Mouse (Mus musculus): ENCODE data around the gene Prim2. TPM values are rescaled to one million over a fixed set of nuclear protein-coding genes. Genes with fewer than 3 reads are reported as not detected.

The Prim2 gene
- polyA plus RNA-seq, 1 experiment from 2014 or later = 32.2 TPM

DNA sequence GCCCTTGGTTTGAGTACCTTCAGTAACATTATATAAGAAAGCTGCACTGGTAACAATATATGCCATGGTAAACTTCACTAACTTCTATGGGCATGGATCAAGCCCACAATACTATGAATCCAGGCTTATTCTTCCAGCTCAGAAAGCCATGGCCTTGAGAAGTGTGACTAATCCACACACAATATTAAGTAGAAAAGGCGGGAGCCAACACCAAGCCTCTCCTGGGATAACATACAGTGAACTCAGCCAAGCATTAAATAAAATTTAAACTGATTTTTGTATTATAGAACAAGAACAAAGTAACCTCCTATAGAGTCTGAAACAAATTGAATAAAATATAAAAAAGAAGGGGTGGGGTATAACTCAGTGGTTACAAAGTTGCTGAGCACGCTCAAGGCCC is 74.6 kb downstream of the Prim2 start:
- Histone ChIP-seq H3K27me3 (replicated peaks) (no peaks in the 10 kb centered on the region), H3K9me3 (peaks cover 10% of the 10 kb centered on the region), H3K27ac (no peak overlapping the region), H3K4me2 (replicated peaks) (no peak overlapping the region), H3K4me1 (no peaks in the 10 kb centered on the region; the same call in 1 of the 2 replicates), H3K36me3 (no peaks in the 10 kb centered on the region), H3K9ac (no peak overlapping the region), H3K4me3 (no peak overlapping the region)
- WGBS = 50% methylated on average over 2 of the region's 2 CpGs
- ATAC-seq (ENCODE audit: low FRiP score, low read depth) = no peak

DNA sequence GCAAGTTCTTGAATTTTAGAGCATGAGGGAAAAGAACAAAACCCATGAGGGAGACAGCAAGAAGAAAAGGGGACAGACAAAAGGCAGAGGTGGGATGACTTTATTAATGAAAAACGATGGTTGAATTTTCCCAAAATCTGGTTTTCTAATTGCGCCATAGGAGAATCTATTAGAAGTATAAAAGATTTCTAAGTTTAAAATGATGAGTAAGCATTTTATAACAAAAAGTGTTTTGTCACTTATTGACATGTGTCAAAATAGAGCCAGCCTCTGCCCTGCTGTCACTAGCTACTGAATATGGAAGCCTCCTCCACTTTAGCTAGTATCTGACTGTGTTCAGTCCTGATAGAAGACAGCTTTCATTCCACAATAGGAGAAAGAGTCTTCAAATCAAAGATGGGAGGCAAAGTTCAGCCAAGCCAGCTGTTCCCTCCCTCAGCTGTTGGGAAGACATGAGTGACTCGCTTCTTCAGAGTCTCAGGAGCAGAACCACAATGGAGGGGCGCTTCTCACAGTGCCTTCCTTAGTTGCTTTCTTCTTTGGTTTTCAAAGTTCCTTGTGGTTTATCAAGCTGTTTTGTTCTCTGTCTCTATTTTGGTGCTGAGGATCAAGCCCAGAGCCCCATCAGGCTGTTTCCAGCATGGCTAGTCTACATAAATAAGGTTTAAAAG is 75.7 kb downstream of the Prim2 start:
- H3K4me2 ChIP-seq (replicated peaks) = no peak overlapping the region
- no peaks in the 10 kb centered on the region for H3K27me3 ChIP-seq (replicated peaks)
- H3K9ac ChIP-seq = no peak overlapping the region
- H3K36me3 ChIP-seq = no peaks in the 10 kb centered on the region
- no peak for ATAC-seq (ENCODE audit: low FRiP score, low read depth)
- H3K4me3 ChIP-seq = no peak overlapping the region
- H3K27ac ChIP-seq = no peak overlapping the region
- peaks cover 10% of the 10 kb centered on the region for H3K9me3 ChIP-seq
- no peaks in the 10 kb centered on the region; the same call in 1 of the 2 replicates for H3K4me1 ChIP-seq
- 94% methylated on average over 4 of the region's 4 CpGs for WGBS

DNA sequence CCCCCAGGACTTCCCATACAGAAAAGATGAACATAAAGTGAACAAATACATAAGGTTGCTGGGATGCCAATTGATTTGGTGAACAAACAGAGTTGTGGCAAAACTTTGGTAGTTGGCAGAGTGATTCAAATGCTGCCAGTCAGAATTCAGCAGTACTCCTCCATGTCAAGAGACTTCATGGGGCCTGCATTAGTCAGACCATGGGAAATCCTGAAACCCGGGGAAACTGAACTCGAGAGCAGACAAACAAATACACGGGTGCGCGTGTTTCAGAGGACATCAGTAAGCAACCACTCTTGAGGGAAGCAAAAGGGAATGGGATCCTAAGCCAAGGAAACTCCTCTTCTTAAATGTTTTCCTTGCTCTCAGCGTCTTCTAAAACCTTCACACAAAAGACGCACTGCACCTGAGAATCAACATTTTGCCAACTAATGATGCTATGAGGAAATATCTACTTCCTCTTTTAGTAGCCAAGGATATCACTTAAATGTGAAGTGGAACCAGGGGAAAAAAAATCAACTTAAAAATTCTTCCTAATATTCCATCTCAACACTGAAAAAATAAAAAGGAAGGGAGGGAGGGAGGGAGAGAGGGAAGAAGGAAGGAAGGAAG is 77.5 kb downstream of the Prim2 start:
- Histone ChIP-seq H3K4me3 (no peak overlapping the region), H3K4me1 (no peaks in the 10 kb centered on the region; the same call in 1 of the 2 replicates), H3K36me3 (no peaks in the 10 kb centered on the region), H3K27ac (no peak overlapping the region), H3K9ac (no peak overlapping the region), H3K4me2 (replicated peaks) (no peak overlapping the region), H3K9me3 (no peaks in the 10 kb centered on the region), H3K27me3 (replicated peaks) (no peaks in the 10 kb centered on the region)
- ATAC-seq (ENCODE audit: low FRiP score, low read depth) = no peak
- WGBS = 95% methylated on average over 7 of the region's 7 CpGs

DNA sequence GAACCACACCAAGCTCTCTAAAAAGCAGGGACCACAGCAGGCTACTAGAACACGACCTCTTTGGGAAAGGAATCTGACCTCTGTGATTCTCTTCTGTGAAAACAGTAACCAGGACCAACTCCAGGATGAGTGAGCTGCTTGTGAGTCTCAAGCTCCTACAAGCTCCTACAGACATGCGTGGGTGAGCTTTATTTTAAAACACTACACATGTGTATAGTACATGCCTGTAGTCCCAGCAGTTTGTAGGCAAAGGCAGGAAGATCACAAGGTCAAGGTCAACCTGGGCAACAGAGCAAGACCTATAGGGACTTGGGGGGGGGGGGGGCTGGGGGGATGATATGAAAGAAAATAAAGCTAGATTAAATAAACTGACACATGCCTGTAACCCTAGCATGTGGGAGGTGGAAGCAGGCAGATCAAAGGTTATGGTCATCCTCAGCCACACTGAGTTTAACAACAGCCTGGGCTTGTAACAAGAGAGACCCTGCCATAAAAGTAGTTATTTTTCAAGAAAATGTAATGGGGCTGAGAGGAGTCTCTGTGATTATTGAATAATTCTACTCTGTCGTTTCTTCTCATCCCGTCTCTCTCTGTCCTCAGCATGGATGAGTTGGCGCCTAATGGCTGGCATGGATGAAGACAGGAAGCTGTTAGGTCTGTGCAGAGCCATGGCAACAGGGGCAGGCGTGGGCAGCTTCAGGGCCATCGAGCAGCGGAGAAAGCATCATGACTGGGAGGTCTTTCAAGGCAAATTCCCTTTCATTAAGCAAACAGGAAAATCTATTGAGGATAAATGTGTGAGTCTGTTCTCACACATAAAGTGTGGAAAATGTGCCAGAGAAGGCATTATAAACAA is 78.8 kb downstream of the Prim2 start:
- H3K9ac ChIP-seq = no peak overlapping the region
- H3K4me2 ChIP-seq (replicated peaks) = no peak overlapping the region
- no peaks in the 10 kb centered on the region for H3K9me3 ChIP-seq
- H3K36me3 ChIP-seq = no peaks in the 10 kb centered on the region
- H3K4me3 ChIP-seq = no peak overlapping the region
- WGBS = 55% methylated on average over 8 of the region's 8 CpGs
- no peaks in the 10 kb centered on the region for H3K27me3 ChIP-seq (replicated peaks)
- no peak for ATAC-seq (ENCODE audit: low FRiP score, low read depth)
- H3K27ac ChIP-seq = no peak overlapping the region
- H3K4me1 ChIP-seq = no peaks in the 10 kb centered on the region; the same call in 1 of the 2 replicates

DNA sequence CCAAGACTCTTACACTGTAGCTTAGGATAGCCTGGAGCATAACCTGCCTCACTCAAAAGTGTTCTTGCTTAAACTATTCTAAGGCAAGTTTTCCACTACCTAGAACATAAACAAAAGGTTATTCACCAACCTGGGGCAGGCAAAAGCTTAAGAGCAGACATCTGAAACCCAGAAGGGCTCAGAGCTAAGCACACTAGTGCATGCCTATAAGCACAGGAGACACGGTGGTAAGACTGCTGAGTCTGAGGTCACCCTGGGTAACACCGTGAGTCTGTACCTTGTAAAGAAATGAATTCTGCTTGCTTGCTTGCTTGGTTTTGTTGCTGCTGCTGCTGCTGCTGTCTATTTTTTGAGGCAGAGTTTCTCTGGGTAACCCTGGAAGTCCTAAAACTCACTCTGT is 80.1 kb downstream of the Prim2 start:
- WGBS = 74% methylated on average over 2 of the region's 2 CpGs
- ATAC-seq (ENCODE audit: low FRiP score, low read depth) = no peak
- no peak overlapping the region for H3K27ac ChIP-seq

DNA sequence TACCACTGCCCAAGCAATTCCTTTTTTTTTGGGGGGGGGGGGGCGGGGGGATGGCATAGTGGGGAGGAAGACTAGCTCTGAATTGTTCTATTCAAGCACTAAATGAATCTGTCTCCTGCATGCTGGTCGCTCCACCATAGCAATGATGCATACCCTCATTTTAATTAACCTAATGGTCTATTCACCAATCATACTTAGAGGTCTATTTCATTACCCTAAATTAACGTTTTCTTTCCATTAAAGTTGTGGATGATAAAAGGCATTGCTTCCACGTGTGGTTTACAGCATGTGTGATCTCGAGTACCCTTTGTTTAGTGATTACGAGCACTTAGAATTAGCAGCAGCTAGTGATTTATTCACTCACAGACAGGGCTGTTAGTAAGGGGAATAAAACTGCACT is 81.0 kb downstream of the Prim2 start:
- H3K9me3 ChIP-seq = no peaks in the 10 kb centered on the region
- H3K27ac ChIP-seq = no peak overlapping the region
- no peak overlapping the region for H3K4me3 ChIP-seq
- no peak overlapping the region for H3K9ac ChIP-seq
- no peaks in the 10 kb centered on the region for H3K4me1 ChIP-seq
- 20% methylated on average over 6 of the region's 6 CpGs for WGBS
- H3K36me3 ChIP-seq = no peaks in the 10 kb centered on the region
- H3K27me3 ChIP-seq (replicated peaks) = no peaks in the 10 kb centered on the region
- ATAC-seq (ENCODE audit: low FRiP score, low read depth) = peak; percentile 71
- H3K4me2 ChIP-seq (replicated peaks) = no peak overlapping the region

More for the DNA sequence above, 80.1 kb downstream of the Prim2 start:
- Histone ChIP-seq H3K9ac (no peak overlapping the region), H3K9me3 (no peaks in the 10 kb centered on the region), H3K36me3 (no peaks in the 10 kb centered on the region), H3K27me3 (replicated peaks) (no peaks in the 10 kb centered on the region), H3K4me2 (replicated peaks) (no peak overlapping the region), H3K4me3 (no peak overlapping the region), H3K4me1 (no peaks in the 10 kb centered on the region)

DNA sequence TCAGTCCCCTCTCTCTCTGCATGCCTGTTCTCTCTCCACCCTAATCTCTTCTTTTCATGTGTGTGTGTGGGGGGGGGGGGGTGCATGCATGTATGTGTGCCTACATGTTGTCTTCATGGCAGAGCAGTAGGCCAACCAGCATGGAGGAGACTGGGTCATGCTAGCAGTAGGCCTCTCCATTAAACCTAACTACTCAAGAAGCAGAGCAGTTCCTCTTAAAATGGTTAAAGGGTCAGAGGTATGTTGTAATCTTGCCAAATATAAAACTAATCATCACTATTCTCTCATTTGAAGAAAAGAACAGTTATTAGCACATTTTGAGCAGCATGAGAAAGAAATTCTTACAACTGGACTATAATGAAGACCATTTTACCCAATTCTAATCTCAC is 85.0 kb downstream of the Prim2 start:
- ATAC-seq (ENCODE audit: low FRiP score, low read depth) = no peak
- Histone ChIP-seq H3K27ac (no peak overlapping the region), H3K4me1 (no peaks in the 10 kb centered on the region), H3K9ac (no peak overlapping the region), H3K27me3 (replicated peaks) (no peaks in the 10 kb centered on the region), H3K4me2 (replicated peaks) (no peak overlapping the region), H3K4me3 (no peak overlapping the region), H3K9me3 (no peaks in the 10 kb centered on the region), H3K36me3 (no peaks in the 10 kb centered on the region)

DNA sequence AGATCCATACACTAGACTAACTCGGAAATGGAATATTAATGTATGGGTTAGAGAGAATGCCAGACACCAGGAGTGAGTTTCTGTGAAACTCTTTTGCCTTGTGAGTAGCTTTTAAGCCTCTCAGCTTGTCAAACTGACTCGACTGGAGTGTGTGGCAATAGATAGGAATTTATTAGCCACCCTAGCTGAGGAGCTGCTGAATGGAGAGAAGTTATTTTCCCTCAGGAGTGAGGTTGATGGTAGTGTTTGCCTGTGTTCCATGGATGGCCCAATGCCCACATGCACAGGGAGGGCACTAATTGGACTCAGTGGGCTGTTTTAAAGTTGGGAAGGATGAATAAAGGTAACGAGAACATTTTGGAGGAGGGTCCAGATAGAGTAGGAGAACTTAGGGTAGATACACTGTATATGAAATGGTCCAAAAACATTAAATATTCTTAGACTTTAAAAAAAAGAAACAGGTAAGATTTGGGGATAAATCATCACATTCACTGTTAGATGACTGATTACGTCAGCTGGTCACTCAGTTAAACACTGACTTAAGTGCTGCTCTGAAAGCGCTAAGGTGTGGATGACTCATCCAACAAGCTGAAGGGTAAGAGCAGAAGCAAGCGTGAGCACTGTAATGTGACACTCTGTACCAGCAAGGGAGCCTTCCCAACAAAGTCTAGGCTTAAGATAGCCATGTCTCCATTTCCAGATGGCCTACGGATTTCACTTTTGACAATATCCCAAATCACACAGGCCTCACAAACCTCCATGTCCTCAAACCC is 85.6 kb downstream of the Prim2 start:
- H3K27me3 ChIP-seq (replicated peaks) = no peaks in the 10 kb centered on the region
- 94% methylated on average over 7 of the region's 7 CpGs for WGBS
- H3K4me3 ChIP-seq = no peak overlapping the region
- H3K9ac ChIP-seq = no peak overlapping the region
- no peak overlapping the region for H3K27ac ChIP-seq
- H3K9me3 ChIP-seq = no peaks in the 10 kb centered on the region
- H3K4me2 ChIP-seq (replicated peaks) = no peak overlapping the region
- H3K4me1 ChIP-seq = no peaks in the 10 kb centered on the region
- no peaks in the 10 kb centered on the region for H3K36me3 ChIP-seq
- no peak for ATAC-seq (ENCODE audit: low FRiP score, low read depth)

DNA sequence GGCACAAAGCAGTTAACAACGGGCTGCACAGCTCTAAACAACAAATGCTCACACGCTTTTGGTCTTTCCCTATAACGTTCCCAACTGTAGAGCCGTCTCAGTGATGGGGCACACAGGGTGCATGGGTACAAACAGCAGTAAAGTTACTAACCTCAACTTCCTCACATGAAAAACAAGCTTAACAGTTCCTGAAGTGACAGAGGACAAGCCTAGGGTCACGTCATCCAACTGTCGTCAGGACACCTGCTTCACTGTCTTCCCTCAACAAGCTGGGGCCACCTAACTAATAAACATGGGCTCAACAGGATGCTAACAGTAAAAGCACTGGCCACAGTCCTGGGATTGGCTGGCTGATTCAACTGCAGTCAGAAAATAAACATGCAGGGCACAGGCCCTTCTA is 91.0 kb downstream of the Prim2 start:
- H3K36me3 ChIP-seq = no peaks in the 10 kb centered on the region
- H3K27me3 ChIP-seq (replicated peaks) = no peaks in the 10 kb centered on the region
- no peak overlapping the region for H3K27ac ChIP-seq
- no peak overlapping the region for H3K9ac ChIP-seq
- ATAC-seq (ENCODE audit: low FRiP score, low read depth) = no peak
- H3K4me2 ChIP-seq (replicated peaks) = no peak overlapping the region
- 65% methylated on average over 6 of the region's 6 CpGs for WGBS
- H3K4me1 ChIP-seq = no peaks in the 10 kb centered on the region
- no peak overlapping the region for H3K4me3 ChIP-seq
- H3K9me3 ChIP-seq = no peaks in the 10 kb centered on the region

DNA sequence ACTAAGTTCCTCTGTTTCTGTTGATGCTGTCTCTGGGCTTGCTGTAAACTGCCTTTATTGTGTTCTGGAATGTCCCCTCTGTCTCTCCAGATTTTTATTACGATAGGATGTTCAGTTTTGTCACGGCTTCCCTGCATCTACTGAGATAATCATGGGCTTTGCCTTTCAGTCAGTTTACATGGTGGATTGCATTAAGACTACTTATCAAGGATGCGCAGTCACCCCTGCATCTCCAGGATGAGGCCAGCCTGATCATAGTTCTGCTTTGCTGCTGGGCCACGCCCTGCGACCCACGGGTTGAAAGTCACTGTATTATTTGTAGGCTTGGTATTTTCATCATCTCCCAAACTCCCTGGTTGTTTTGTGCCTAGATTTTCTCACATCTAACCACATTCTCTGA is 95.1 kb downstream of the Prim2 start:
- Histone ChIP-seq H3K27ac (no peak overlapping the region), H3K9me3 (no peaks in the 10 kb centered on the region), H3K4me1 (no peaks in the 10 kb centered on the region), H3K36me3 (no peaks in the 10 kb centered on the region), H3K4me2 (replicated peaks) (no peak overlapping the region), H3K9ac (no peak overlapping the region), H3K4me3 (no peak overlapping the region), H3K27me3 (replicated peaks) (no peaks in the 10 kb centered on the region)
- no peak for ATAC-seq (ENCODE audit: low FRiP score, low read depth)
- WGBS = 93% methylated on average over 6 of the region's 6 CpGs

DNA sequence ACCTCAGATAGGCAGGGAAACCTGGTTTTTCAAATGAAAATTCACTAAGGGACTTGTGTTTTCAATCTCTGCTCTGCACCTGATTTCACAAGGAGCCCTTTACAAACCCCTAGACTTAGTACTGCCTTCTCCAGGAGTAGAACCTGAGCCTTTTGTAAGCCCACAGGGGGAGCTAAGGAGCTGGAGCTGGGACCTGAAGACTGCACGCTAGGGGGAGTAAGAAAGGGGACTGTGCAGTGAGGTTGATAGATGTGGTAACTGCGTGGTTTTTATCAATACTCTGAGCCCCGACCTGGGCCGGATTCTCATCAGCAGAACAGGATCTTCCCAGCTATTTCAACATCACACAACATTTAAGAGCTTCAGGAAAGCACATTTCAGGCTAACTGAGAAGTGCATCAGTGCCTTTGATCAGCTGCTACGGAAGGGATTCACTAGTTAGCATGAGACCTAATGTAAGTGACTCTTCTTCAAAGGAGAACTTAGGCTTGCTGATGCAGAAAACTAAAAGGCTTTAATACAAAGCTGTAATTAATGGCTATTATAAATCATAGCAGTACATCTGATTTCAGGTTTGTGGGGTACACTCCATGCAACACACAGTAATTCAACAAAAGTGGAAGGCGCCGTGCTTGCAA is 103.7 kb downstream of the Prim2 start:
- H3K4me1 ChIP-seq = no peaks in the 10 kb centered on the region
- H3K4me2 ChIP-seq (replicated peaks) = no peak overlapping the region
- H3K27ac ChIP-seq = no peak overlapping the region
- H3K9me3 ChIP-seq = no peaks in the 10 kb centered on the region
- no peak for ATAC-seq (ENCODE audit: low FRiP score, low read depth)
- no peak overlapping the region for H3K4me3 ChIP-seq
- H3K36me3 ChIP-seq = no peaks in the 10 kb centered on the region
- no peaks in the 10 kb centered on the region for H3K27me3 ChIP-seq (replicated peaks)
- WGBS = 62% methylated on average over 7 of the region's 7 CpGs
- no peak overlapping the region for H3K9ac ChIP-seq

DNA sequence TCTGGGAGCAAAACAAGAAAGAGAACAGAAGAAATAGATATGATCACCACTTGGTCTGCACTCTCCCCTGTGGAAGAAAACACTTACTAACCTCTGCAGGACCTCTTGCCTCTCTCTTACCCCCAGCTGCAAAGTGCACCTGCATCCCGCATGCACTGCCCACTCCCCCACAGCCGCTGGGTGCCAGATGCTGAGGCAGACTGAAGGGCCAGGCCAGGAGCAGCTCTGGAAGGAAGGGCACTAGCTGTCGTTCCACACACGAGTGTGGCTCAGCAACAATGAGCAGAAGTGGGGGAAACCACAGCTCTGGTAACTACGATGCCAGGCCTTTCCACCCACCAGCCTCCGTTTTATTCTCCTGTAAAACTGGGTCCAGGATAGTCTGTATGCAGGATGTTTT is 105.6 kb downstream of the Prim2 start:
- H3K9ac ChIP-seq = no peak overlapping the region
- no peak for ATAC-seq (ENCODE audit: low FRiP score, low read depth)

More for the DNA sequence above, 105.6 kb downstream of the Prim2 start:
- 81% methylated on average over 6 of the region's 6 CpGs for WGBS
- Histone ChIP-seq H3K4me1 (no peaks in the 10 kb centered on the region), H3K4me3 (no peak overlapping the region), H3K27me3 (replicated peaks) (no peaks in the 10 kb centered on the region), H3K36me3 (no peaks in the 10 kb centered on the region), H3K4me2 (replicated peaks) (no peak overlapping the region), H3K9me3 (no peaks in the 10 kb centered on the region), H3K27ac (no peak overlapping the region)
